Mouse (Mus musculus) cerebellum, adult 18-20 months (tissue): ENCODE measurements around the gene Spem1.
A peak's percentile ranks its signal among the peaks of the same experiment; 100 is the strongest.
"Not testable (repeated sequence)": the region's sequence is repeated elsewhere in the genome, so short reads cannot be mapped to it uniquely, and the experiment has no call there.

Experiments
- DNase-seq, 2 experiments: peaks; one replicate each; pipeline ENCODE4 v3.0.0; 2021

Spem1 gene

GRCm38 (mm10) chr11:69822080-69822479 lies at the start of gene Spem1:
Gene Spem1, minus strand, starts transcription at chr11:69822180.
- no peak for DNase-seq

GRCm38 (mm10) chr11:69870289-69871069 lies 48.5 kb upstream of the Spem1 start:
- no peak for DNase-seq

- DNase-seq: no peak
Measured at GRCm38 (mm10) chr11:69867335-69867734, 45.4 kb upstream of the Spem1 start.

DNA sequence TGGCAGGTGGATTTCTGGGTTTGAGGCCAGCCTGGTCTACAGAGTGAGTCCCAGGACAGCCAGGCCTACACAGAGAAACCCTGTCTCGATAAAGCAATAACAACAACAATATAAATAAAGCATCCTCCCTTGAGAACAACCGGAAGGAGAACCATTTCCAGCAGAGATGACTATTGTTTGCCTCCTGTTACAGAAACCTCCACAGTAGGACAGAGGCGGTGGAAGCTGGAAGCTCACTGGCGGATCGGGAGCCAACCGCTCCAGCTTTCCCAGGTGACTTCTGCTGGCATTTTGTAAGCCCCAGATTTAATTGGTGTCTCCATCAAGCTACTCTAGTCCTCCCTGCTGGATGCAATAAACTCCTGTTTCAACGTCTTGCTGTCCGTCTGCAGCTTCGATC lies 43.6 kb upstream of the Spem1 start:
- no peak for DNase-seq

GRCm38 (mm10) chr11:69864138-69864860 lies 42.3 kb upstream of the Spem1 start:
- no peak for DNase-seq

- DNase-seq: not testable (repeated sequence)
Measured at GRCm38 (mm10) chr11:69863729-69864128, 41.7 kb upstream of the Spem1 start.

DNA sequence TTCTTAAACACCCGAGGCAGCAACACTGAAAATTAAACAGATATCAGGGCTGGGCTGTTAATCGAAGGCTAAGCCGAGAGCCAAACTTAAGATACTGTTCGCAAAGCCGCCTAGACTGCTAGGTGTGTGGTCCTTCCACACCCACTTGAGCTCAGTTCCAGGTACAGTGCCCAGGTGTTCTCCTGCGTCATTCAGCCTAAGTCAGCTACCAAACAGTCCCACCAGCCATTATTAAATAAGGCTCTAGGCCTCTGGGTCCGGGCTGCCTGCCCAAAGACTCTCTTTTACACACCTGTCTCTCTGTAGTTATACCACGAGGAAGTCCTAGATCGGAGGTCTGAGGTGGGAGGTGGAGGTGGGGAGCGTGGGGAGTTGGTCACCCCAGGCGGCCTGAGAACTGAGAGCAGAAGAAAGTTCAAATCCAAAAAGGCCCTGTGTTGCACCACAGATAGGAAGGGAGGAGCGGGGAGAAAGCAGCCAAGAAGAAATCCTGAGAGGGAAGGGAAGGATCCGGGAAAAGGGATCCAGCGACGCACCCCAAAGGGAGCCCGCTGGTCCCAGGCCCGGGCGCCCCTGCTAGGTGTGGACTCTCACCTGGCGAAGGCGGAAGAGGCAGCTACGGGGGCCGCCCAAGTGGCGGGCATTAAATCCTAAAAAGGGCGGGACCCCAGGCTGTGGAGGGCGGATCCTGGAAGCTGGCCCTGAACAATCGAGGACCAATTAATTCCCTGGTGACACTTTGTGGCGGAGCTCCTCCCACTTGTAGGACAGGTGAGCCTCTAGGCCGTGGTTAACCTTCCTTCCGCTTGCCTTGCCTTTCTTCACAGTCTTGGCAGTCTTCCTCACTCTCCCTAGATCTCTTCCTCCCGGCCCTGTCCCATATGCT lies 36.4 kb upstream of the Spem1 start, which contains the start of gene Tnk1:
TSS of gene Tnk1 (minus strand) at position 618 of the 886 bp plus-strand sequence.
- DNase-seq: no peak

GRCm38 (mm10) chr11:69855347-69855746 lies 33.4 kb upstream of the Spem1 start:
- peak; percentile 60 to 65 for DNase-seq

GRCm38 (mm10) chr11:69854680-69855079 lies 32.7 kb upstream of the Spem1 start:
- no peak for DNase-seq

DNA sequence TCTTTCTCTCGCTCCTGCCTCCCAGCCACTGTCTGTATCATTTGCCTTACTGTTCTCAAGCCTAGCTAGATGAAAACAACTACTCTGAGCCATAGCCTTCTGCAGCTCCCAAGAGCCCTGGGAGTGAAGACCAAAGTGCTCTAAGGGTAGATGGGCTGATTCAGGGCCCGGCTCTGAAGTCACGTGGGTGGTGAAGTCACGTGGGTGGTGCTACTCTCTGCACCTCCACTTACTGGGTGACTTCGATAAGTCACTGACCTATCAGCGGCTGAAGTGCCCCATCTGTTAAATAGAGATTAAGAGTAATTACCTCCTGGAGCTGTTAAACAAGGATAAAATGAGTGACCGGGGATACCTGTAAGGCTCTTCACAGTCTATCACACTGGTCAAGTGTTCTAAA lies 32.0 kb upstream of the Spem1 start:
- no peak for DNase-seq

GRCm38 (mm10) chr11:69850754-69851153 lies 28.8 kb upstream of the Spem1 start:
- DNase-seq: no peak

- no peak for DNase-seq
Measured at GRCm38 (mm10) chr11:69849884-69850283, 27.9 kb upstream of the Spem1 start.

DNA sequence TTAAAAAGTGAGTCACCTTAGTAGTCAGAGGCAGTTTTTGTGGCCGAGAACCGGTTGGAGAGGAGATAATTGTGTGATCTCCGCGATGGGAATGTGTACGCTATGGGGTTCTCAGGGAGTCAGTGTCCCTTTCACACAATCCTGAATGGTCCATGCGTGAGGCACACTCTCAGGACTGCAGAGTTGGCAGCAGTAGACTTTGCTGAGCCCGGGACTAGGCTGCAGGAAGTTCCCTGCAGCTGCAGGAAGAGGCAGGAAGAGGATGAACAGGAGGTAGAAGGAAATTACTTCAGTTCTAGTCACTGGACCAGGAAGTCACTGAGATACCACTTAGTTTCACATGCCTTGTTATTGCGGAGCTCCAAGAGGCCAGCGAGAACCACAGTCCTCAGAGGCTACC lies 27.1 kb upstream of the Spem1 start:
- DNase-seq: no peak

DNA sequence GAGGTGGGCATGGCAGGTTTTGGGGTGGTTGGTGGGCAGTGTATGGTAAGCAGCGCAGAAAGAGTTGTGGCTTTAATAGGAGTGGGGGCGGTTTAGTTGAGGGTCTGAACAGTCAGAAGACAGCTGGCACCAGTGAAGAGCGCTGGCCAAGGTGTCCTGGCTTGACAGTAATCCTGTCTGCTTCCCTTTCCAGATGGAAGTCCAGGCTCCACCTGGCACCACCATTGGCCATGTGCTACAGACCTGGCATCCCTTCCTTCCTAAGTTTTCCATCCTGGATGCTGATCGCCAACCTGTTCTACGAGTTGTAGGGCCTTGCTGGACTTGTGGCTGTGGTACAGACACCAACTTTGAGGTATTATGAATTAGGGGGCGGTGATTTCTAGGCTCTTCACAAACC lies 26.0 kb upstream of the Spem1 start:
- DNase-seq: peak; percentile 72 to 82

GRCm38 (mm10) chr11:69846738-69847688 lies 25.0 kb upstream of the Spem1 start:
- peak in 1 of 2 experiments; percentile 38 for DNase-seq

DNA sequence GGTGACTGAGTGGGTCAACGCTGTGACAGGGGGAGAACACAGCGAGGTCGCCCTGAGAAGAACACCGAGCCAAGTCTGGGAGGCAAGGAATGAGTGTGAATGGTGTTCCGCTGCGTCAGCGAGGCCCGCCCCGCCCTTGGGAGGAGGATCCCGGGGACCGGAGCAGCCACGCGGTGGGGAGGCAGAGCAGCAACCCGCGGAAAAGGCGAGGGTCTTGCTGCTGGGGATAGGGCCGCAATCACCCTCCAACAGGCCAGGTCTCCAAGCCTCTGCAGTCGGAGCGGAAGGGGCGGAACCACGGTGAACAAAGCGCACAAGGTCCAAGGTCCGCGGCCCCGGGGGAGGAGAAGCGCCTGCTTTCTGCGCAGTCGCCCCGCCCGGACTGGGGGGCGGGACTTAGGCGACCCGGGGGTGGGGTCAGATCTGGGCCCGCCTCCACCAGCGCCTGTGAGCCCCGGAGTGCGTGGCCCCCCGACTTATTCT lies 24.3 kb upstream of the Spem1 start, which contains the start of gene Plscr3:
TSS of gene Plscr3 (plus strand) at position 179 of the 483 bp plus-strand sequence.
- peak; percentile 89 to 93 for DNase-seq

DNA sequence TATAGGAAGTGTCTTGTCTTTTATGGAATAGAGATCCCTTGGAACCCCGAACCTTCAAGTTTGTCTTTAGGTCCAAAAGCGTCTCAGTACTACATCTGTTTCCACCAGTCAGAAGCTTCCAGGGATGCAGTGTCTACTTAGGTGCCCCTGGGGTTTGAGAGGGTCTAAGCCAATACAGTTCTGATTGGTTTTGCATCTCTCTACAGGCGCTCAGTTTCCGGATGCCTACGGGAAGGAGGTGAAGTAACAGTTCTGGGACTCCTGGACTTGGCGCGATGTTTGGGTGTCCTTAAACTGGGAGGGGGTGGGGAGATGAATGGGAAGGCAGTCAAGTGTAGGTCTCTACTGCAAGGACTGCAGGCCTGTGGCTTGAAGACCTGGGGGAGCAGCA lies 16.7 kb upstream of the Spem1 start:
- DNase-seq: peak in 1 of 2 experiments; percentile 33

- peak; percentile 94 to 98 for DNase-seq
Measured at GRCm38 (mm10) chr11:69837952-69838713, 16.2 kb upstream of the Spem1 start, which contains the start of gene Tmem256. Gene Tmem256, plus strand, starts transcription at chr11:69838514.

DNA sequence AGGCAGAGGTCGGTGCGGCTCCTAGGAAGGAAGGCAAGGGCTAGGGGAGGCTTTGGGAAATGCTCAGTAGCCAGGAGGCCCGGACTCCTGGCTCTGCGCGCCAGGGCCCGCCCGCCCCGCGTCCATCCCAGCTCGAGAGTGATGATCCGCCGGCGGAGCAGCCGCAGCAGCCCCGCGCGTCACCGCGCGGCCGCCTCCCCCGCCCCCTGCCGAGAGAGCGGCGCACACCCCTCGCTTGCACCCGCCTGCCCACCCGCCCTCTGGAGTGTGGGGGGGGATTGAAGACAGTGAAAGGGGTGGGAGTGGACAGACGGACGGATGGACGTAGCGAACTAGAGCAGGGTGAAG lies 15.6 kb upstream of the Spem1 start, which contains the start of gene Nlgn2:
TSS of gene Nlgn2 (minus strand) at position 181 of the 348 bp plus-strand sequence.
- peak in 1 of 2 experiments; percentile 86 for DNase-seq

- DNase-seq: peak; percentile 43 to 70
Measured at GRCm38 (mm10) chr11:69836703-69837576, 15.0 kb upstream of the Spem1 start.
